Mouse (Mus musculus): ENCODE data around the gene Ubr4. TPM values are rescaled to one million over a fixed set of nuclear protein-coding genes. Genes with fewer than 3 reads are reported as not detected.

Gene Ubr4
- polyA plus RNA-seq, 1 experiment from 2014 or later: 97.3 TPM

DNA sequence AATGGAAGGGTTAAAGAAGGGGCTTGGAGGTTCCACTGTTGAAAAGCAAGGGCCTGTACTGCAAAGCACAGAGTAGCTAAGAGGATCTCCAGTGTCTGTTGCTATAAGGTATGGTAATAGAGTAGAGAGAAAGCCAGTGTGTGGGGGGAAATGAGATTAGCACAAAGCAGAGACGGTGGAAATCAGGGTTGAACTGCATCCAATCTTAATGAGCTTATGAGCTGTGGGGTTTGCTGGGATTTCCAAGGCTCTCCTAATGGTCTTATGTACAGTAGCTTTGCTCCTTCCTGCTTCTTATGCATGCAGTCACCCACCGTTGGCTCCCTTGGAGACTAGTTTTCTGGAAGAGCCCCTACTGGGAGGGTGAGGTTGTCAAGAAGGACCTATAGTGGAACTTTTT is 93.8 kb downstream of the Ubr4 start:
- no peaks in the 10 kb centered on the region for H3K9me3 ChIP-seq (ENCODE audit: control insufficient read depth, low read length)
- no peak for ATAC-seq (ENCODE audit: low FRiP score, low TSS enrichment)
- WGBS: 81% methylated on average over 2 of the region's 2 CpGs
- no peak overlapping the region for H3K4me2 ChIP-seq (ENCODE audit: low read length)
- H3K27me3 ChIP-seq (ENCODE audit: control insufficient read depth, insufficient read depth, low read length): no peaks in the 10 kb centered on the region
- no peaks in the 10 kb centered on the region for H3K4me1 ChIP-seq (ENCODE audit: control insufficient read depth, insufficient read depth, low read length)
- H3K9ac ChIP-seq (replicated peaks; ENCODE audit: low read length): no peak overlapping the region
- no peak overlapping the region for H3K27ac ChIP-seq (replicated peaks; ENCODE audit: low read depth, low read length)
- peaks cover 99% of the 10 kb centered on the region for H3K36me3 ChIP-seq (ENCODE audit: control insufficient read depth, insufficient read depth, low read length)
- H3K4me3 ChIP-seq (replicated peaks; ENCODE audit: low read depth, low read length): no peak overlapping the region
- DNase-seq: no peak

DNA sequence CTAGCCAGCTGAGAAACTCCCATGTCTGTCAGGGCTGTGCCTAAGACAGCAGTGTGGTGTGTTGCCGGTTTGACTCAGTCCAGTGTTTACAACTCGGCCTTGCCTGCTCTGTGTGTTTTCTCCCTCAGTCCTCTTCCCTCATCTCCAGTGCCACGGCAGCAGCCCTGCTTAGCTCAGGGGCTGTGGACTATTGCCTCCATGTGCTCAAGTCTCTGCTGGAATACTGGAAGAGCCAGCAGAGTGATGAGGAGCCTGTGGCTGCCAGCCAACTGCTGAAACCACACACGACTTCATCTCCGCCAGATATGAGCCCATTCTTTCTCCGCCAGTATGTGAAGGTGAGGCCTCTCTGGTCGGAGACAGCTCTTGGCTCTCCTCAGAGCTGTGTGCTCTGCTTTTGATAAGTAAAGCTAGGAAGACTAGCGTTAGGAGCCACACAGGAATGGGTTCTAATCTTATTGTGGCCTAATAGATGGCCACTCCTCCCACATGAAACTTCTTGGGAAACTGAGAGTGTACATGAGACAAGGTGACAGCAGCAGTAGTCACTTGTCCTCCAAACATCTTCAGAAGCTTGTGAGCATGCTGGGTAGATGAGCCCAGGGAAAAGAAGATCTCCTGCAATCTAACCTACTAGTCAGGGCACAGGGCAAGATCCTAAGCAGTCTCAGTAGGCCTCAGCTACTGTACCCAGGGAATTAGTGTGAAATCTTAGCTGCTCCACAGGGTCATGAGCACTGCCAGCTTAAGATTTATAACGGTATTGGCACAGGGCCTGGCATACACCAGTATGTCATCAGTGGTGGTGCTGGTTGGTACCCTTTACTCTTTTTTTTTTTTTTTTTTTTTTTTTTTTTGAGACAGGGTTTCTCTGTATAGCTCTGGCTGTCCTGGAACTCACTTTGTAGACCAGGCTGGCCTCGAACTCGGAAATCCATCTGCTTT is 94.6 kb downstream of the Ubr4 start:
- Histone ChIP-seq H3K27ac (replicated peaks; ENCODE audit: low read depth, low read length) (no peak overlapping the region), H3K4me2 (ENCODE audit: low read length) (no peak overlapping the region), H3K9me3 (ENCODE audit: control insufficient read depth, low read length) (no peaks in the 10 kb centered on the region), H3K9ac (replicated peaks; ENCODE audit: low read length) (no peak overlapping the region), H3K4me1 (ENCODE audit: control insufficient read depth, insufficient read depth, low read length) (no peaks in the 10 kb centered on the region), H3K36me3 (ENCODE audit: control insufficient read depth, insufficient read depth, low read length) (peaks cover 99% of the 10 kb centered on the region), H3K4me3 (replicated peaks; ENCODE audit: low read depth, low read length) (no peak overlapping the region), H3K27me3 (ENCODE audit: control insufficient read depth, insufficient read depth, low read length) (no peaks in the 10 kb centered on the region)
- WGBS: 94% methylated on average over 11 of the region's 11 CpGs
- no peak for DNase-seq
- ATAC-seq (ENCODE audit: low FRiP score, low TSS enrichment): no peak

DNA sequence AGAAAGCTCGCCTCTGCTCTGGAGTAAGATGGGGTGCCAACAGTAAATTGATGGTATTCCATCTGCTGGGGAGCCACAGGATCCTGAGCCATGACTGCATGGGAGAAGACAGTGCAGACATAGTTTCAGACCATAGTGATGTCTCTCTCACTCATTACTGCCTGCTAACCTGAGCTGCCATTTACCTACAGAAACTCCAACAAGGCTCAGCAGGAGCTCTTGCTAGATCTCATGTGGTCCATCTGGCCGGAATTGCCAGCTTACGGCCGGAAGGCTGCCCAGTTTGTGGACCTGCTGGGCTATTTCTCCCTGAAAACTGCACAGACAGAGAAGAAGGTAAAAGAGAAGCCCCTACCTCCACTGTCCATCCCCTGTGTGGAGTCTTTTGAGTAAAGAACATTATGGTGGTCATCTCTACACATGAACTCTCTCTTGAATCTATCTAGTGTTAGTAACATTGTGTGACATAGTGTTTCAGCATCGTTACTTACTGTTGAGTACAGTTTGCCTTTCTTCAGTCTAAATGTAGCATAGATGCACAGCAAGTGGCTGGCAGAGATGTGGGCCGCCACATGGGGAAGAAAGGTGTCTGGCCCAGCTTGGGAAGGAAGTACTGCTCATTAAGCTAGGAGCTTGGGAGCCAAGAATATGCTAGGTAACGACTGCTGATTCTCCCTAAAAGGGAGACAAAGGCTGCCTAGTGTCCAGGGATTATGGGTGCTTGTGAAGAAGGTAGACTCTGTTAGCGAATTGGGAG is 100.7 kb downstream of the Ubr4 start:
- H3K4me2 ChIP-seq (ENCODE audit: low read length): no peak overlapping the region
- no peaks in the 10 kb centered on the region for H3K27me3 ChIP-seq (ENCODE audit: control insufficient read depth, insufficient read depth, low read length)
- H3K4me3 ChIP-seq (replicated peaks; ENCODE audit: low read depth, low read length): no peak overlapping the region
- H3K27ac ChIP-seq (replicated peaks; ENCODE audit: low read depth, low read length): no peak overlapping the region
- ATAC-seq (ENCODE audit: low FRiP score, low TSS enrichment) (no peak), DNase-seq (no peak)
- 94% methylated on average over 8 of the region's 8 CpGs for WGBS
- H3K36me3 ChIP-seq (ENCODE audit: control insufficient read depth, insufficient read depth, low read length): peaks cover 100% of the 10 kb centered on the region
- no peaks in the 10 kb centered on the region for H3K9me3 ChIP-seq (ENCODE audit: control insufficient read depth, low read length)
- no peak overlapping the region for H3K9ac ChIP-seq (replicated peaks; ENCODE audit: low read length)
- H3K4me1 ChIP-seq (ENCODE audit: control insufficient read depth, insufficient read depth, low read length): no peaks in the 10 kb centered on the region

DNA sequence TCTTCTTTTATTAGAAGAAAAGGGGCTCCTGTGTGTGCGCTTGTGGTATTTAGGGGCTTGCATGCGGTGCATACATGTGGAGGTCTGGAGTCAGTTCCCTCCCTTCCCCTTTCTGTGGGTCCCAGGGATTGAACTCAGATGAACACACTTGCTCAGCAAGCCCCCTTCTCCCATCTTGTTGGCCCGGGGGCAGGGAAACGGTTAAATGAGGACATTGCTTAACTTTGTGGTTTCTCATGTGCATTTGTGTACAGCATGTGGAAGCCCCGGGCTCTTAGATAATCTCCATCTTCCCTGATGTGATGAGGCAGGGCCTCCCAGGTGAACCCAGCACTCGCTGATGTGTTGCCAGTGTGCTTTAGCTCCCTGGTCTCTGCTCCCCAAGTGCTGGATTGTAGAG is 101.9 kb downstream of the Ubr4 start:
- WGBS: 95% methylated on average over 6 of the region's 6 CpGs
- no peak overlapping the region for H3K27ac ChIP-seq (replicated peaks; ENCODE audit: low read depth, low read length)
- no peak for ATAC-seq (ENCODE audit: low FRiP score, low TSS enrichment)

DNA sequence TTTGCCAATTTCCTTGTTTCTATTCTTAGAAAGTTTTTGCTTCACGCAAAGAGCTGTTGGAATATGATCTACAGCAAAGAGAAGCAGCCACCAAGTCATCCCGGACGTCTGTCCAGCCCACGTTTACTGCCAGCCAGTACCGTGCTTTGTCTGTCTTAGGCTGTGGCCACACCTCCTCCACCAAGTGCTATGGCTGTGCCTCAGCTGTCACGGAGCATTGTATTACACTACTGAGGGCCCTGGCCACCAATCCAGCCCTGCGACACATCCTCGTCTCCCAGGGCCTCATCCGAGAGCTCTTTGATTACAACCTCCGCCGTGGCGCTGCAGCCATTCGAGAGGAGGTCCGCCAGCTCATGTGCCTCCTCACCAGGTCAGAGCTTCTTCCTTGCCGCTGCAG is 107.6 kb downstream of the Ubr4 start:
- no peak overlapping the region for H3K4me3 ChIP-seq (replicated peaks; ENCODE audit: low read depth, low read length)
- ATAC-seq (ENCODE audit: low FRiP score, low TSS enrichment): no peak
- no peak overlapping the region for H3K27ac ChIP-seq (replicated peaks; ENCODE audit: low read depth, low read length)
- H3K4me2 ChIP-seq (ENCODE audit: low read length): no peak overlapping the region
- H3K9ac ChIP-seq (replicated peaks; ENCODE audit: low read length): no peak overlapping the region
- 86% methylated on average over 15 of the region's 15 CpGs for WGBS
- no peaks in the 10 kb centered on the region for H3K4me1 ChIP-seq (ENCODE audit: control insufficient read depth, insufficient read depth, low read length)
- DNase-seq: no peak
- H3K9me3 ChIP-seq (ENCODE audit: control insufficient read depth, low read length): no peaks in the 10 kb centered on the region
- no peaks in the 10 kb centered on the region for H3K27me3 ChIP-seq (ENCODE audit: control insufficient read depth, insufficient read depth, low read length)
- peaks cover 99% of the 10 kb centered on the region for H3K36me3 ChIP-seq (ENCODE audit: control insufficient read depth, insufficient read depth, low read length)

More for the DNA sequence above, 101.9 kb downstream of the Ubr4 start:
- no peaks in the 10 kb centered on the region for H3K27me3 ChIP-seq (ENCODE audit: control insufficient read depth, insufficient read depth, low read length)
- no peak for DNase-seq
- peaks cover 100% of the 10 kb centered on the region for H3K36me3 ChIP-seq (ENCODE audit: control insufficient read depth, insufficient read depth, low read length)
- no peaks in the 10 kb centered on the region for H3K4me1 ChIP-seq (ENCODE audit: control insufficient read depth, insufficient read depth, low read length)
- H3K9me3 ChIP-seq (ENCODE audit: control insufficient read depth, low read length): no peaks in the 10 kb centered on the region
- no peak overlapping the region for H3K4me3 ChIP-seq (replicated peaks; ENCODE audit: low read depth, low read length)
- no peak overlapping the region for H3K4me2 ChIP-seq (ENCODE audit: low read length)
- no peak overlapping the region for H3K9ac ChIP-seq (replicated peaks; ENCODE audit: low read length)

DNA sequence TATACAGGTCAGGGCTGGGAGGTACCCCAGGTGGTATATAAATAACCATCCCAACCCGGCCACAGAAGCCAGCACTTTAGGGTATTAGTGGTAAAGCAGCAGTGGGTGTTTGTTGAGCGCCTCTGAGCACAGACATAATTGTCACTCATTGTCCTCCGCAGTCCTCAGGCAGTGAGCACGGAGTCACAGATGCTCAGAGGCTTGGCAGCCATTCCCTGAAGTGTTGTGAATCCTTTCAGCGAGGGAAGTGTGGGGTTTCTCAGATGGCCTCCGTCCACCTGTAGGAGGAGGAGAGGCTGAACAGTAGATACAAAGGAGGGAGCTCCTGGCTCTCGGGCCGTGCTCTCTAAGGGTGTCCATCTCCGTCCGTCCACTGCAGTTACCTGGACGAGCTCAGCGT is 111.8 kb downstream of the Ubr4 start:
- no peak overlapping the region for H3K9ac ChIP-seq (replicated peaks; ENCODE audit: low read length)
- ATAC-seq (ENCODE audit: low FRiP score, low TSS enrichment) (no peak), DNase-seq (no peak)
- no peaks in the 10 kb centered on the region for H3K4me1 ChIP-seq (ENCODE audit: control insufficient read depth, insufficient read depth, low read length)
- no peak overlapping the region for H3K4me3 ChIP-seq (replicated peaks; ENCODE audit: low read depth, low read length)
- no peak overlapping the region for H3K27ac ChIP-seq (replicated peaks; ENCODE audit: low read depth, low read length)
- no peaks in the 10 kb centered on the region for H3K9me3 ChIP-seq (ENCODE audit: control insufficient read depth, low read length)
- WGBS: 97% methylated on average over 12 of the region's 12 CpGs
- no peak overlapping the region for H3K4me2 ChIP-seq (ENCODE audit: low read length)
- H3K27me3 ChIP-seq (ENCODE audit: control insufficient read depth, insufficient read depth, low read length): no peaks in the 10 kb centered on the region
- H3K36me3 ChIP-seq (ENCODE audit: control insufficient read depth, insufficient read depth, low read length): peaks cover 99% of the 10 kb centered on the region

DNA sequence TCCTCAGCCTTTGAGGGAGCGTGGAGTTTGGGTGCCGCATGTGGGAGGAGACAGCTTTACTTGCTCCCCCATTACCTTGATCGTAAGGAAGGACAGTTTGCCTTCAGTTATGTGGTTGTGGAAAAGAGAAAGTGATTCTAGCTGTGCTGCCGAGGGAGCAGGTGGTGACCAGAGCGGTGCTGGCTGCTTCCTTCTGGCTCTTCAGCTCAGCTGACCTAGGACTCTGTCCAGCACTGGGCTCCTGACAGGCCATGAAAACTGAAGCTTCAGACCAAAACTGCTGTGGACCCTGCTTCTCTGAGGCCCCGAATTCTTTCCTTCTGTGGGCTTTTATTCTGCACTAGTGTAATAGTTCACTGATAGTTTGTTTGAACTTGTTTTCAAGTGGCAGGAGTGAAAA is 114.1 kb downstream of the Ubr4 start:
- Histone ChIP-seq H3K4me3 (replicated peaks; ENCODE audit: low read depth, low read length) (no peak overlapping the region), H3K27ac (replicated peaks; ENCODE audit: low read depth, low read length) (no peak overlapping the region), H3K4me2 (ENCODE audit: low read length) (no peak overlapping the region), H3K27me3 (ENCODE audit: control insufficient read depth, insufficient read depth, low read length) (no peaks in the 10 kb centered on the region), H3K4me1 (ENCODE audit: control insufficient read depth, insufficient read depth, low read length) (no peaks in the 10 kb centered on the region), H3K36me3 (ENCODE audit: control insufficient read depth, insufficient read depth, low read length) (peaks cover 100% of the 10 kb centered on the region), H3K9ac (replicated peaks; ENCODE audit: low read length) (no peak overlapping the region), H3K9me3 (ENCODE audit: control insufficient read depth, low read length) (no peaks in the 10 kb centered on the region)
- WGBS: 95% methylated on average over 6 of the region's 6 CpGs
- ATAC-seq (ENCODE audit: low FRiP score, low TSS enrichment): no peak
- no peak for DNase-seq

GRCm38 (mm10) chr4:139470198-139470597 is 117.8 kb downstream of the Ubr4 start:
- H3K27ac ChIP-seq (replicated peaks; ENCODE audit: low read depth, low read length): no peak overlapping the region
- no peak overlapping the region for H3K4me2 ChIP-seq (ENCODE audit: low read length)
- peak; percentile 27; the same call in 1 of the 2 replicates for ATAC-seq (ENCODE audit: low FRiP score, low TSS enrichment)
- H3K9ac ChIP-seq (replicated peaks; ENCODE audit: low read length): no peak overlapping the region
- H3K36me3 ChIP-seq (ENCODE audit: control insufficient read depth, insufficient read depth, low read length): peaks cover 100% of the 10 kb centered on the region
- DNase-seq: peak; percentile 90
- no peaks in the 10 kb centered on the region for H3K4me1 ChIP-seq (ENCODE audit: control insufficient read depth, insufficient read depth, low read length)
- H3K9me3 ChIP-seq (ENCODE audit: control insufficient read depth, low read length): no peaks in the 10 kb centered on the region
- no peaks in the 10 kb centered on the region for H3K27me3 ChIP-seq (ENCODE audit: control insufficient read depth, insufficient read depth, low read length)
- whole genome bisulfite sequencing: 49% methylated on average over 7 of the region's 7 CpGs
- no peak overlapping the region for H3K4me3 ChIP-seq (replicated peaks; ENCODE audit: low read depth, low read length)
